Mouse (Mus musculus): ENCODE results near the gene Gm29609. TPM values are rescaled to one million over a fixed set of nuclear protein-coding genes. Genes with fewer than 3 reads are reported as not detected.
A peak's percentile ranks its signal among the peaks of the same experiment; 100 is the strongest.

Gene Gm29609
- total RNA-seq, 2 experiments from 2014 or later = 0.28 to 0.50 TPM

DNA sequence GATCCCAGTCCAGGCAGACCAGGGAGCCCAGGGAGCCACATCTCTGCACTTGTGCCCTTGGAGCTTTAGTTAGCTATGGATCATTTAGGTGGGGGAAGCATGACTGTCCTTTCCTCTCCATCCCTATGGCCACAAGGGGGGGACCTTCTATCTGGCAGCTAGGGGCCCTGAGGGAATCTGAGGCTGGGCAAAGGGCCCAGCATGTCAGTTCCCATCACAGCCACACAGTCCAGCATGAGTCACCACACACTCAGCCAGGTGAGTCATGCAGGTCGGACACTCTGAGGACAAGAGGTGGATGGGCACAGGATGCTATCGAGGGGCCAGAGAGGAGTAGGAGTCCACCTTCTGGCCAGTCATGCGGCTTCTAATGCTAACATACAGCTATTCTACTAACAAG lies 28.0 kb downstream of the Gm29609 start:
- DNase-seq (ENCODE audit: low spot score) = no peak

DNA sequence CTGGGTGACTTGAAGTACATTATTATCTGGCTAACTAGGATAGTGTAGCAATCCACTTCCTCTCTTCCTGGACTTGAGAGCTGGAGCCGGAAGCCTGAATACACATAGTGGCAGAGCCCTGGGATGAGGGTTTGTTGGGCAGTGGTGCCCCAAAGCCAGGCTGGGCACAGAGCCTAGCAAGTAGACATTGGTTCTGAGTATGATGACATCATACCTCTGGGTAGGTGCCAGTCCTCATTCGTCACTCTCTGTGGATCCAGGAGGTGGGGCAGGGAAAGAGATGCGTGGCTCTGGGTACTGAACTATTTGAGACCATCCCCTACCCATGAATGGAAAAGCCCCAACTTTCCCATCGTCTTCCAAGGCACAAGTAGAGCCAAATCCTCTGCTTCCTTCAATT lies 29.9 kb downstream of the Gm29609 start:
- no peak for DNase-seq (ENCODE audit: low spot score)

DNA sequence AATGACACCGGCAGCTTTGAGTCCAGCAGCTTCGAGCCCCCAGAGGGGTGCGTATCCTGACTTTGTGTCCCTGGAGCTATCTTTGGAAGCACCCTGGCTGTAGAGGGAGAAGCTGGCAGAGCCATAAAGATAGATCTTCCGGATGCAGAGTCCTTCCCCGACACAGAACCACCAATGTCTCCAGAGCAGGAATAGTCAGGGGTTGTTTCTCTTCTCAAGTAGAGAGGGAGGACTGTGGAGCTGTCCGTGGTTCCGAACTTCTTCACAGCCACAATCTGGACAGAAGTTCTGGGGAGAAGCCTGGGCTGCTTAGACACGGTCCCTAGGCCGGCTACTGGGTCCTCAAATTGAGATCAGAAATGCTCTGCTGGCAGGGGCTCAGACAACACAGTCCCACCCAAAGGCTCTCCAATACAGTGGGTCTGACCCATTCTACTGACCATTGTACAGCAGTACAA lies 40.7 kb downstream of the Gm29609 start:
- no peak for DNase-seq (ENCODE audit: low spot score)

DNA sequence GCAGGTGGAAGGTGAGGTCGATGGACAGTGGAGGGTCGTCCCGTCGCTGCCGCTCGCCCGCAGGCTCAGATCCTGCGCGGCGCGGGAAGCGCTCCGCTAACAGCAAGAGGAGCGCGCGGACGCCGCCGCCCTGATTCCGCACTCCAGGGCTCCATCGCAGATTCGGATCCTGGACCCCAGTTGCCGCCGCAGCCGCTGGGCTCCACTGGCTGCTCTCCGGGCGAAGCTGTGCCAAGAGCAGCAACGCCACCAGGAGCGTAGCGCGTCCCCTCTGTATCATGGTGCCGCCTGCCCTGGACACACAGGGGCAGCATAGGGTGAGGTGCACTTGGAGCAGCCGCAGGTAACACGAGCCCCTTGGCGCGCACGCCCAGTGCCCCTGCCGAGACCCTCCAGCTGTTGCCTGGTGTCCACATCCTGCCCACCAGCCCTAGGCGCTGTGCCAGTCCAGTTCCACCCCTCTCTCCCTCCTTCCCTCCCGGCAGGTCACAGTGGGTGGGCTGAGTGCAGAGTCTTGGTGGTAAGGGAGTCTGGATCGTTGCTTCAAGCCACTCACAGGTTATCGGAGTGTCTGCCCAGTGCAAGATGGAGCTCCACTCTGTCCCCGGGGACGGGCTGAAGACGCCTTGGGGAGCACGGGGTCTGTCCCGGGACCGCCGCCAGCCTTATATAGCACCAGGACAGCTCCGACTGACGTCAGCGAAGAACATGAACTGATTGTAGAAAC lies 41.3 kb downstream of the Gm29609 start, which contains the start of gene Ucn:
Gene Ucn (minus strand): TSS at position 589 of the 727 bp plus-strand sequence.
- no peak for DNase-seq (ENCODE audit: low spot score)

DNA sequence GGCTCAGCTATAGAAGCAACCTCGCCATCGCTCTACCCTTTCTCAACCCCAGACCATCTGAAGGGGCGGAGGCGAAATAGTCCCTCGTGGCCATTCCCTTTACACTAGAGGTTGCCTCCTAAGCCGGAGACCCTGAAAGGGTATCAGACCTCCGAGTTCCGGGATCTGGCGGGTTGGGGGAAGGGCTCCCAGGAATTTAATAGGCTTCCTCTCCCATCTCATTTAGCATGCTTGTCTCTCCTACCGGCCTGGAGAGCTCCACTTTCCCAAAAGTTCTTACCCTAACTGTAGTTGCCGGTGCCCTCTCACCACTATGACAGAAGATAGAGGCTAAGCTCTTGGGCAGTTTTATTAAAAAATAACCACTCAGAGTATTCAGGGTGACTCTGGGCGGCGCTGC lies 42.1 kb downstream of the Gm29609 start:
- DNase-seq (ENCODE audit: low spot score) = no peak

DNA sequence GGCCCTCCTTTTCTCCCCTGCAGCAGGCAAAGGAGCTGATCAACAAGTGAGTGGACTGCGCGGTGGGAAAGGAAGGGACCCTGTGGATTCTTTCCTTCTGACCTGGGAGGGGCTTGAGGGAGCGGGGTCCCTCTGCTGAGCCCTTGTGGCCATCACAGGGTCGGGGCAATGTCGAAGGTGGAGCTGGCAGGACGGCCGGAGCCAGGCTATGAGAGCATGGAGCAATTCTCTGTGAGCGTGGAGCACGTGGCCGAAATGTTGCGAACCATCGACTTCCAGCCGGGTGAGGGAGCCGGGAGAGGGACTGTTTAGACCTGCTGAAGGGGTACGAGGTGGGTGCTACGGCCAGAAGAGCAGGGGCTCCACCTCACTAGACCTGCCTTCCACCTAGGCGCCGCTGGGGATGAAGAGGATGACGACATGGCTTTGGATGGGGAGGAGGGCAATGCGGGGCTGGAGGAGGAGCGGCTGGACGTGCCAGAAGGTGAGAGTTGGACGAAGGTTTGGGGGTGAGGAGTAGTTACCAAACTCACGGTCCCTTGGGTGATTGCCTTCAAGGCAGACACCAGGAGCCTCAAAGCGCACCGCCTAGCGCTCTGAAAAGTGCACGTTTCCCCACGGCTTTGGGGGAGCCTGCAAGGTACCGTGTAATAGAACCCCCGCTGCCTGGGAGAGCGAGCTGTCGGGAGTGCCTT lies 42.8 kb downstream of the Gm29609 start:
- DNase-seq (ENCODE audit: low spot score) = no peak

DNA sequence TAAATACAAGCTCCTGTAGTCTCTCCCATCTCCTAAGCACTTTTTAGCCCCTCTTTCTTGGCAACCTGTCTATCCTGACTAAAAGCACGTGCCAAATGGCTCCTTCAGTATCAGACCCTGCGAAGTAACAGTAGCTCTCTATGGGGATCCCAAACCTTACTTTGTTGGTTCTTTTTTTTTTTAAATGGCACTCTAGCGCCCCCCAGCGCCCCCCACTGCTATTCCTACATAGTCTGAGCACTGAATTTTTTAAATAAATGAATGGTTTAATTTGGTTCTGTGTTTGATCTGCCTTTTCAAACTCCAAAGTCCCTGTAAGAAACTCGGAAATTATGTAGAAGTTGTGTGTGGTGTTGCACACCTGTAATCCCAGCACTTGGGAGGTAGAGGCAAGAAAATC lies 53.7 kb downstream of the Gm29609 start:
- no peak for DNase-seq (ENCODE audit: low spot score)

DNA sequence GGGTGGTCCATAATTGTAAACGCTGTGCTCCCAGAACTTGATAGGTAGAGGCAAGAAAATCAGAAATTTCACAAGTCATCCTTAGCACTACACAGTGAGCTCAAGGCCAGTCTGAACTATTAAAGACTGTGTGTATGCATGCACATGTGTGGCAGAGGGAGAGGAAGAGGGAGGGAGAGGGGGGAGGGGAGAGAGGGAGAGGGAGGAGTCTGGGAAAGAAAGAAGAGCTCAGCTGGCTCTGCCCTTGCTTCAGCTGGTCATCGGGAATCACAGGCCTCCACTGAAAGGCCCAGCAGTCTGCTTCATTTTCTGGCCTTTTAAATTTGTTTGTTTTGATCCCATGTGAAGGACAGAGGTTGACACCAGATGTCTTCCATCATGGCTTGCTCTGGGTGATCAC lies 56.2 kb downstream of the Gm29609 start:
- DNase-seq (ENCODE audit: low spot score) = no peak

DNA sequence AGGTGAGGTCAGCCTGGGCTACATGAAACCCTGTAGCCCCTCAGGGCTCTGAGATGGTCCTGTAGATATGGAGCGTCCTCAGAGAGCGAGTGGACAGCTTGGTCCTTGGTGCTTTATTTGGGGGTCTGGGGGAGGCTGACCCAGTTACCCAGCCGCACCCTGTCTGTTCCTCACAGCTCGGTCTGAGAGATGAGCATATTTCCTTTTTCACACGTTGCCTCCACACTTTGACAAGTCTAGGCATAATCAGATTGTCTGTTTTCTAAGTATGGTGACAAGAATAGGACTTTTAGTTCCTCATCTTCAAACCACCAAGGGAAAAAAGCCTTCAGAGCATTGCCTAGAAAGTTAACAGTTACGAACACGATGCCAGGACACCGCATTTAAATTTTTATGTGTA lies 58.6 kb downstream of the Gm29609 start:
- no peak for DNase-seq (ENCODE audit: low spot score)

DNA sequence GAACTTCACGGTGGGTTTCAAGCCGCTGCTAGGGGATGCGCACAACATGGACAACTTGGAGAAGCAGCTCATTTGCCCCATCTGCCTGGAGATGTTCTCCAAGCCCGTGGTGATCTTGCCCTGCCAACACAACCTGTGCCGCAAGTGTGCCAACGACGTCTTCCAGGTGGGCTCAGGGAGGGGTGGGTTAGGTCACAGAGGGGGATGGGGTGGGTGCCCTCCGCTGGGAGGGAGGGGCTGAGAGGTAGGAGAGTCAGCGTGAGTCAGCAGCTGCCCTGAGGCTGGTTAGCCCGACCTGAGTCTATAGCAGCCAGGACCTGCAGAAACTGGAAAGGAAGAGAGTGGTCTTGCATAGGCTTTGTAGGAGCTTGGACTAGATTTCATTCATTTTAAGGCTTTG lies 62.8 kb downstream of the Gm29609 start:
- no peak for DNase-seq (ENCODE audit: low spot score)

DNA sequence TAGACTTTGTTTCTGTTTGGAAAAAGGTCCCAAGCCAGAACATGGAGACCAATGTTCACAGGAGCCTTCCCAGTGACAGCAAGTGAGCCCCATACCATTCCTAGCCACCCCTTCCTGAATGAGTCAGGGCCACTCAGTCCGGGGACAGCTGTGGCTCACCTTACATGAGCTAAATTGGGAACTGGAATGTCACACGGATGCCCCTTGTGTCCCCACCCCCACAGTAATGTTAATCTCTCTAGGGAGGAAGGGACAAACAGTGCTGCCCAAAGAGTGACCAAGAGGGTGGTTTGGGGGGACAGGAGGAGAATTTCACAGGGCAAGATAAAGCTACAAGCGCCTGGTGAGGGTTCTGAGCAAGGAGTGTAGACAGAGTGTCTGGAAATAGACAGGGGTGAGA lies 63.4 kb downstream of the Gm29609 start, which contains the start of gene Trim54:
Gene Trim54 (plus strand): TSS at position 359 of the 400 bp plus-strand sequence.
- peak; percentile 85 for DNase-seq (ENCODE audit: low spot score)

DNA sequence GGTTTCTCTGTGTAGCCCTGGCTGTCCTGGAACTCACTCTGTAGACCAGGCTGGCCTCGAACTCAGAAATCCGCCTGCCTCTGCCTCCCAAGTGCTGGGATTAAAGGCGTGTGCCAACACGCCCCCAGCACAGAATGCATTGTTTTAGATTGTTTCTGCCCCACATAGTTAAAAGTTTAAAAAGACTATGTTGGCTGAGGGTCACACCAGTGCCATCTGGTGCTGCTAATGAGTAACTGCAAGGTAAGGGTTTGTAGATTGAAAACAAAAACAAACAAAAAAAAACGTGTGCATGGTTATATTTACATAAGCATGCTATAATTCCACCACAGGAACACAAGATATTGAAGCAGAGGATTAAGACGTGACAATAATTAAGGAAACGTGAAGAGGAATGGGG lies 68.9 kb downstream of the Gm29609 start:
- DNase-seq (ENCODE audit: low spot score) = no peak

DNA sequence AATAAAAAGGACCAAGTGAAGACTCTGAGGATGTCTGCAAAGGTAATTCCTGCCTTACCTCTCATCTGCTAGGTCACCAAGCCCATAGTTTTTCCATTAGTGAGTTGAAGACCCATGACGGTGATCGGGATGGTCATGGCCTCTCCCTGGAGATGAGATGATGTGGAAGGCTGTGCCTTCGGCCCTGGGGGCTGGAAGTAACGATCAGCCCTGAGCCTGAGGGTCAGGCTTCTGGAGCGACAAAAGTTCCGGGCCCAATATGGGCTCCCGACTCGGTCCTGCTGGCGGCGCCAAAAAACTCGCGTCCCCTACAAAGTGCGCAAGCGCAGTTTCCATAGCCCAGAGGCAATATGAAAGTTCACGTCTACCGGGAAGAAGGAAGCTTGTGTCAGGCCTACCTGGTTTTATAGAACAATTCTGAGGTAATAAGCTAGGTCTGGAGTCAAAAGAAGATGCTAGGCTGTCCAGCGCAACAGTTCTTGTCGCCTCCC lies 71.7 kb downstream of the Gm29609 start, which contains the start of gene Slc30a3:
Gene Slc30a3 (minus strand): TSS at position 238 of the 491 bp plus-strand sequence.
- no peak for DNase-seq (ENCODE audit: low spot score)

DNA sequence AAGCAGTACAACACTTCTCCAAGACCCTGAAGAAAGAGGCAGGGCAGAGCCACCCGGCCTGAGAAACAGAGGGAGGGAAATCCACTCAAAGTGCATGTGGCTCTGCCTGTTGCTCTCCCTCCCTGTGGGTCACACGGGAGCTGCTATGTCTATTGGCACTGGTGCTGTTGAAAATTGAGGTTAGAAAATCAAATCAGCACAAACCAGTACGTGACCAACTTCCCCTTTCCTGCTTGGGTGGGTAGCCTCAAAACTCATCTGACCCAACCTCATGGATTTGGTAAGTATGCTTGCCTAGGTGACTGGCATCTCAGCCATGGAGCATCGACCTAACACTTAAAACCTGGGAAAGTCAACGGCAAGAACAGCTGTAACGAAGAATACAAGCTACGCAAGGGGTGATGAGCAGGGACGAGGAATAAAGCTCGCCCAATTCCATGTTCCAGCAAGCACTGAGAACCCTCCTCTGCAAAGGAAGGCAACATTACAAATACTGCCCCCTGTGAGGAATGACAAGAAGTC lies 73.8 kb downstream of the Gm29609 start, which contains the start of gene Dnajc5g:
Gene Dnajc5g (plus strand): TSS at position 472 of the 522 bp plus-strand sequence.
- DNase-seq (ENCODE audit: low spot score) = no peak

DNA sequence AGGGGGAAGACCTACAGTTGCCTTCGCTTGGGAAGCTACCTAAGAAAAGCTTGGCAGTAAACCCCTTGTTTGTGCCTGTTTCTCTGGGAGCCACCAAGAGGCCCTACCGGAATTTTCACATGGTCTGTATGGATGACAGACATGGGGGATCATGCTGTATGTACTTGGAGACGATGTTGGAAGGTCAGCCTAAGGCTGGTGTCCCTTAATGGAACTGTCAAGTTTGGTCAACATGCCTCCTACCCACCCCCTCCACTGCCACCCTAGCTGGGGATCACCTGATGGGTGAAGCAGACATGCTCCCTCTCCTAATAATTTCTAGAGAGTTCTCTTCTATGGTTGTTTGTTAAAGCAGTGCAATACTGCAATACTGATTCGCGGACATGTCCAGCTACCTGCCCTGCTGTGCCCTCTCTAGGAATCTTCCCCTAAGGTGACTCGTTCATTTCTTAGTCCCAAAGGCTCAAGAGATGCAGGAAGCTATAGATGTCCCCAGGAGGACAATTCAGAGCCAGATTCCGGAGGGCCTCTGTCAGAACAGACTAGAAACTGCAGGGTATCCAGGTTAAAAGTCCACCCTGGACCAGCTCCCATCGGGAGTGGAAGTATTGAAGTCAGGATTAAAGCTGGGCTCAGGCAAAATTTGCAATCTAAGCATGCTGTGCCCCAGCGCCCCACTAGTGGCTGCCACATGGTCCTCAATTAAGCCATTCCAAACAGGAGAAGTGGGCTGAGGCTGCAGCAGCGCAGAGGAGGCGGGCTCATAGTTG lies 83.8 kb downstream of the Gm29609 start:
- no peak for DNase-seq (ENCODE audit: low spot score)

DNA sequence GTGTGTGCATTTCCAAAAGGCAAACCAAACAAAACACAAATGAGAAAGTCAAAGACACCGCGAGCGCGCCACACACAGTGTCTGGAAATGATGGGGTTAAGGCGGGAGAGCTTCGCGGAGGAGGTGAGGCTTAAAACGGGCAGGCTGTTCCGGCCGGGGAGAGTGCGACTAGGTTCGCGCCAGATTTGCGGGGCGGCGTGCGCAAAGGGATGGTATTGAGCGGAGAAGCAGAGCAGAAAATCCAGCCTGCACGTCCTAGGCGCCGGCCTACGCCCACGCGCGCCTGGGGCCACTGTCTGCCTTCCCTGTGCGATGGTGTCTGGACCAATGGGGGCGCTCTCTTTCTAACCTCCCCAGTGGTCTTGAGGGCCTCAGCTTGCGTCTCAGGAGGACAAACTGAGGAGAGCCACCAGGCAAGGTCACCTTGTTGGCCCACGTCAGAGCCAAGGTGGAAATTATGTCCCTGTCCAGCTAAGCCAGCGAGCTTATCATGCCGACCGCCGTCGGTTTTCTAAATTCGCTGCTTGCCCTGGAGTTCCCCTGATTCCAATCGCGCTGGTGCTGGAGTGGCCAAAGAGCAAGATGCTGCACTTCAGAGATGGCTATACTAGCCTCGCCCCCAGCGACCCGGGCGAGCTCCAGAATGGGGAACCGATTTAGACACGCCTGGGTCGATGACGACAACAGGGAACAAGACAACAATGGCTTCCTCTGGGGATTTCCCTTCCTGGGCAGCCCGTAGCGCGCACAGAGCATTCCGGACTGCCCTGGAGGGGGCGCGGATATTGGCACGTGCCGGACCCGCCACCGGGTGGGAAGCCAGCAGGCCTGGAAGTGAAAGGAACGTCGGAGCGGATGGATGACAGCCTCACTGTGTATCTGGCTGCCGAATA lies 84.7 kb downstream of the Gm29609 start:
- peak; percentile 49 for DNase-seq (ENCODE audit: low spot score)
